Comparison of ENCODE assay signal across 9 mouse cellular contexts in genomic region chr16:45407091-45407490, GRCm38 (mm10). TPM values are rescaled to one million over a fixed set of nuclear protein-coding genes. Genes with fewer than 3 reads are reported as not detected.
DNase-seq lines count a peak whose midpoint lies in the region; ATAC-seq and TF ChIP-seq lines count a peak whose summit lies in the region.
"Had no signal": no experiment of that assay in that cellular context is flagged by ENCODE, and none has a peak within 500 bp of the region (broad histone marks: within the 10 kb centered on the region; RNA-seq: fewer than 3 reads in every experiment).

No protein-coding gene starts in this region.

- 89% methylated on average over 5 of the region's 5 CpGs for WGBS in limb, embryonic 13.5 days
- 91% methylated on average over 5 of the region's 5 CpGs for WGBS in limb, embryonic 10.5 days
- WGBS in hindbrain, embryonic 16.5 days: 69% methylated on average over 5 of the region's 5 CpGs
- 61% methylated on average over 5 of the region's 5 CpGs for WGBS in midbrain, postnatal 0 days

- no peak for DNase-seq in frontal cortex, postnatal 25 days (ENCODE audit: low spot score in 2 of 2)
- DNase-seq in limb, embryonic 10.5 days (ENCODE audit: low spot score): no peak
- peak; percentile 15 for DNase-seq in midbrain, postnatal 0 days (ENCODE audit: low spot score)
- no peak for DNase-seq in thymus, postnatal 10 days (ENCODE audit: low spot score in 2 of 2)
- no peak for DNase-seq in urinary bladder, postnatal 25 days (ENCODE audit: low spot score)
- DNase-seq: gastrocnemius, postnatal 10 days had no signal

- H3K4me3 ChIP-seq in limb, embryonic 13.5 days: no peak overlapping the region
- H3K4me3 ChIP-seq in limb, embryonic 10.5 days: no peak overlapping the region
- H3K4me3 ChIP-seq in hindbrain, embryonic 16.5 days (ENCODE audit: low read length): peak overlapping the region; percentile 75
- peak overlapping the region; percentile 68 for H3K4me3 ChIP-seq in midbrain, postnatal 0 days (ENCODE audit: low read depth, low read length)

- no peaks in the 10 kb centered on the region for H3K9me3 ChIP-seq in limb, embryonic 13.5 days
- H3K9me3 ChIP-seq in limb, embryonic 10.5 days (replicated peaks): no peaks in the 10 kb centered on the region
- H3K9me3 ChIP-seq in hindbrain, embryonic 16.5 days (ENCODE audit: control insufficient read depth, low read length): no peaks in the 10 kb centered on the region
- no peaks in the 10 kb centered on the region for H3K9me3 ChIP-seq in midbrain, postnatal 0 days (ENCODE audit: low read length)

- peak overlapping the region; percentile 76 for H3K4me2 ChIP-seq in limb, embryonic 13.5 days (replicated peaks)
- peak overlapping the region; percentile 58 for H3K4me2 ChIP-seq in hindbrain, embryonic 16.5 days (ENCODE audit: low read length)
- H3K4me2 ChIP-seq in midbrain, postnatal 0 days (ENCODE audit: low read depth, low read length, poor library complexity, severe bottlenecking): peak overlapping the region; percentile 44

- no peak overlapping the region for H3K27ac ChIP-seq in limb, embryonic 13.5 days
- H3K27ac ChIP-seq in limb, embryonic 10.5 days: no peak overlapping the region
- peak overlapping the region; percentile 94 for H3K27ac ChIP-seq in hindbrain, embryonic 16.5 days (ENCODE audit: low read depth, low read length)
- peak overlapping the region; percentile 100 for H3K27ac ChIP-seq in midbrain, postnatal 0 days (ENCODE audit: low read depth, low read length)

- ATAC-seq in frontal cortex, adult (ENCODE audit: low TSS enrichment): 0 out of 2 replicates have a peak, but pooled peaks have one; percentile 28
- ATAC-seq in limb, embryonic 13.5 days (ENCODE audit: low FRiP score, low read depth): no peak
- ATAC-seq in hindbrain, embryonic 16.5 days: no peak
- ATAC-seq in midbrain, postnatal 0 days (ENCODE audit: low FRiP score): no peak

- H3K36me3 ChIP-seq in limb, embryonic 13.5 days: no peaks in the 10 kb centered on the region
- H3K36me3 ChIP-seq in limb, embryonic 10.5 days: no peaks in the 10 kb centered on the region
- H3K36me3 ChIP-seq in hindbrain, embryonic 16.5 days (ENCODE audit: control insufficient read depth, insufficient read depth, low read length): no peaks in the 10 kb centered on the region
- 0 out of 2 replicates have a peak, but pooled peaks cover 3% of the 10 kb centered on the region for H3K36me3 ChIP-seq in midbrain, postnatal 0 days (ENCODE audit: insufficient read depth, low read length)

- H3K9ac ChIP-seq in limb, embryonic 13.5 days: no peak overlapping the region
- peak overlapping the region; percentile 90 for H3K9ac ChIP-seq in hindbrain, embryonic 16.5 days (ENCODE audit: low read depth, low read length)
- peak overlapping the region; percentile 96 for H3K9ac ChIP-seq in midbrain, postnatal 0 days (replicated peaks; ENCODE audit: low read length, poor library complexity, severe bottlenecking)

- 0 out of 2 replicates have a peak, but pooled peaks cover 2% of the 10 kb centered on the region for H3K27me3 ChIP-seq in limb, embryonic 13.5 days
- H3K27me3 ChIP-seq in limb, embryonic 10.5 days (ENCODE audit: low read depth, poor library complexity, severe bottlenecking): peaks cover 17% of the 10 kb centered on the region; the same call in 1 of the 2 replicates
- H3K27me3 ChIP-seq in hindbrain, embryonic 16.5 days (replicated peaks; ENCODE audit: control insufficient read depth, insufficient read depth, low read length): no peaks in the 10 kb centered on the region
- H3K27me3 ChIP-seq in midbrain, postnatal 0 days (ENCODE audit: insufficient read depth, low read length): no peaks in the 10 kb centered on the region

- TF ChIP-seq CTCF in midbrain, postnatal 0 days (IDR thresholded peaks at IDR 0.05): no peak

- H3K4me1 ChIP-seq in limb, embryonic 13.5 days: no peaks in the 10 kb centered on the region
- no peaks in the 10 kb centered on the region for H3K4me1 ChIP-seq in limb, embryonic 10.5 days
- peaks cover 8% of the 10 kb centered on the region for H3K4me1 ChIP-seq in hindbrain, embryonic 16.5 days (ENCODE audit: control insufficient read depth, insufficient read depth, low read depth, low read length)
- H3K4me1 ChIP-seq in midbrain, postnatal 0 days (ENCODE audit: insufficient read depth, low read length): peaks cover 2% of the 10 kb centered on the region; the same call in 1 of the 2 replicates

RNA-seq across cellular contexts. Expression of gene Cd200, which starts 1.8 kb away (rescaled TPM):
- polyA plus RNA-seq in limb, embryonic 13.5 days (2015; fragmentation: Nextera tagmentation; extraction: Ambion mirVana): 23.3 TPM in 2 replicates
- 2.3 and 3.7 TPM in 2 replicates for polyA plus RNA-seq in limb, embryonic 10.5 days (2016; fragmentation: Nextera tagmentation; extraction: Ambion mirVana)
- 364 and 369 TPM in 2 replicates for polyA plus RNA-seq in hindbrain, embryonic 16.5 days (2015; fragmentation: Nextera tagmentation; extraction: Ambion mirVana)
- total RNA-seq in midbrain, postnatal 0 days (2014; rRNA removed): 272 and 340 TPM in 2 replicates
- 503 and 514 TPM in 2 replicates for polyA plus RNA-seq in midbrain, postnatal 0 days (2015; fragmentation: Nextera tagmentation; extraction: Ambion mirVana)

Comparison
In these comparisons a context has a peak if more than half of its experiments do, and no peak if none do; other contexts are left out.
1. H3K27ac ChIP-seq: peak in hindbrain, embryonic 16.5 days (single experiment) and midbrain, postnatal 0 days (single experiment); none in limb, embryonic 13.5 days (single experiment) and limb, embryonic 10.5 days (single experiment).
2. H3K4me3 ChIP-seq: peak in hindbrain, embryonic 16.5 days (single experiment) and midbrain, postnatal 0 days (single experiment); none in limb, embryonic 13.5 days (single experiment) and limb, embryonic 10.5 days (single experiment).
3. RNA of gene Cd200, which starts 1.8 kb away (polyA plus RNA-seq): 503 to 514 TPM in midbrain, postnatal 0 days and 364 to 369 TPM in hindbrain, embryonic 16.5 days; 23.3 TPM in limb, embryonic 13.5 days and 2.3 to 3.7 TPM in limb, embryonic 10.5 days; every median in the first group is over 10 times any median in the second.
4. Peak in every context shown above with its lines, with median percentiles within 50 percentile points of each other: H3K4me2 ChIP-seq.